Mouse (Mus musculus): Measurements from ENCODE around the gene Pdha1.

- TF ChIP-seq TAL1 (IDR thresholded peaks at IDR 0.05; ENCODE audit: low read length) (no peak), GATA1 (IDR thresholded peaks at IDR 0.05; ENCODE audit: low read length) (no peak)
Measured at GRCm38 (mm10) chrX:160136153-160136552, 2.1 kb downstream of the Pdha1 start.
